Mouse (Mus musculus): Measurements from ENCODE around the gene Fam71e2.

Gene Fam71e2

DNA sequence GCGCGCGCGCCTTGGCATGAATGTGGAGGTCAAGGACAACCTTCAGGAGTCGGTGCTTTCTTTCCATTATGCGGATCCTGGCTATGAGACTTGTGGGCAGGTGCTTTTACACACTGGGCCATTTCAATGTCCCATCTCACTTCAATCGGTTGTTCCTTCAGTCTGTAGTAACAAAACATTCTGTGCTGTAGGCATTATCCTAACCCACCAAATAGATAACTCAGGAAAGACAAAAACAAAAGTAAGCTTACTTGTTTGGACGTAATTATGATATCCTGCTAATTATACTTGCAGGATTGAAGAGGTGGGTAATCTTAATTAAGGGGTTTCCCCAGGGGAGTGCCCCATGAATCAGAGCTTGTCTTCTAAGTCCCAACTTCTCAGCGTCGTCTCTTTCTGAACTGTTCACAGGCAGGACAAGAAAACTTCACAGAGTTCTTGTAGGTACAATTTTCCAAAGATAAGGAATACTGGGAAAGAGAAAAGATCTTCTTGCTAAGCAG is 32.0 kb downstream of the Fam71e2 start:
- no peak for DNase-seq (ENCODE audit: low spot score)

- no peak for DNase-seq (ENCODE audit: low spot score)
Observed at GRCm38 (mm10) chr7:4732968-4733392, 38.1 kb downstream of the Fam71e2 start.

- no peak for DNase-seq (ENCODE audit: low spot score)
Observed at GRCm38 (mm10) chr7:4731090-4731489, 40.0 kb downstream of the Fam71e2 start.

DNA sequence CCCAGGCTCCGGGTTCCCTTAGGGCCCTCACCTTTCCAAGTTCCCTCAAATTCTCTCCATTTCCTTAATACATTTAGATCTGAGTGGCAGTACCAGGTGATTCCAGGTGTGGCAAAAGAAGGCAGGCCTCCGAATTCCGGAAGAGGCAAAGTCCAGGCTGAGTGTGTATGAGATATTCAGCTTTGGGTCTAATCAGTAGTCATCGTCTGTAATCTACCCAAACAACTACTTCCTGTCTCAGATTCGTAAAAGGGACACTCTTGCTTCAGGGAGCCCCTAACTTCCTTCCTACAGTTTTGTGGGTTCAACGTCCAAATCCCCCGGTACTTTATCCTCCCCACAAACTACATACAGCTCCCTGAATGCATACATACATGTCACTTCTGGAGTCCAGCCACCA is 45.9 kb downstream of the Fam71e2 start, which contains the start of gene Tmem150b:
Gene Tmem150b, minus strand, starts transcription at position 81 of the 400 bp plus-strand sequence.
- DNase-seq (ENCODE audit: low spot score), result no peak

GRCm38 (mm10) chr7:4724359-4724758 is 46.7 kb downstream of the Fam71e2 start:
- no peak for DNase-seq (ENCODE audit: low spot score)

DNA sequence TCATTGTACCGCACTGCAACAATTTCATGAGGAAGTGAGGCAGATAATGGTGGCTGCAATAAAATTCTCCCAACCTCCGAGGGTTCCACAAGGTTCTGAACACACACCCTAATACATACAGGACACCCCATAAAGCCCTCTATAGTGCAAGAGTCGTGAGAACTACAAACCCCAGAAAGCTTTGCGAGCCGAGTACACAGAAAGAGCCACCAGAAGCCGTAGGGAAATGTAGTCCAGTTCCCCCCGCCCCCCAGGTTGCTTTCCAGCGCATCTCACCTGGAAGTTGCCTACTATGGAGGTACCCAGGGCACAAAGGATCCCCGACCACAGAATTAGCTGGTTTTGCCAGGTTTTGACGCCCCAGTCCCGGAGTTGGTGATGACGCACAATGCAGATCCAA is 47.6 kb downstream of the Fam71e2 start:
- no peak for DNase-seq (ENCODE audit: low spot score)

GRCm38 (mm10) chr7:4719276-4719675 is 51.8 kb downstream of the Fam71e2 start:
- DNase-seq (ENCODE audit: low spot score), result no peak

DNA sequence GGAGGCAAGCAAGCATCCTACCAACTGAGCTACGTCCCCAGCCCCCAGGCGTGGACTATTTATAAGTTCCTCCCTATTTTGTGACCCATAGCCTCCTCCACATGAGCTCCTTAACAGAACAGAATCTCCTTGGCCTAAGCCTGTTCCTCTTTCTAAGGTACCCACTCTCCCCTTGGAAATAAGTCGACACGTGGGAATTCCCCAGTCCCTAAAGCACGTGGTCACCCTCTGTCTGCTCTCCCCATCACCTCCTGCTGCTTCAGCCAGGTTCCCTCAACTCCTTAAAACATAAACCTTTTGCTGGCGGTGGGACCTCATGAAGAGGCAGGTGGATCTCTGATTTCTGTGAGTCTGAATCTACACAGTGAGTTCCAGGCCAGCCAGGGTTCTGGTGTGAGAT is 54.1 kb downstream of the Fam71e2 start:
- no peak for DNase-seq (ENCODE audit: low spot score)

- DNase-seq (ENCODE audit: low spot score), result no peak
Observed at GRCm38 (mm10) chr7:4712594-4712993, 58.5 kb downstream of the Fam71e2 start.

DNA sequence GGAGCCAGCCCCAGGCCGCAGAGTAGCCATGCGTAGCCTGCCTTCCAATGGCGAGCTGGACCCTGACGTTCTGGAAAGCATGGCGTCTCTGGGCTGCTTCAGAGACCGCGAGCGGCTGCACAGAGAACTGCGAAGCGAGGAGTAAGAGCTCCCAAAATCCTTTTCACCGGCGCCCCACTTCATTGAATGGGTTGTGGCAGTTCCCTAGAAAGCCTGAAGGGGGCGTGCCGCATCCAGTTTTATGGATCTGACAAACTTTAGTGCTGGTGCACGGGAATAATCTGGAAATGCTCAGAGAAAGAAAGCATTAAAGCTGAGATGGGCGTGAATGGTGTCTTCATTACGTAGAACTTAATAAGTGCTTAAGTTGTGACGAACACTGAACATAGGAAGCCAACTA is 66.0 kb downstream of the Fam71e2 start:
- no peak for DNase-seq (ENCODE audit: low spot score)

Data from urinary bladder, postnatal 10 days (tissue).